Mouse (Mus musculus) heart, postnatal 36 days (tissue): ENCODE results near the gene Bhmt2. TPM values are rescaled to one million over a fixed set of nuclear protein-coding genes. Genes with fewer than 3 reads are reported as not detected.
A peak's percentile ranks its signal among the peaks of the same experiment; 100 is the strongest.

Source experiments
- DNase-seq, 2 experiments: peaks; one replicate each; pipeline ENCODE4 v3.0.0; 2021 to 2022
- intact Hi-C: fragments of 180-260 bp; cut with DNase I; formaldehyde crosslinking; loops from one replicate; pipeline ENCODE4 v1.15.1; 2025
- total RNA-seq, 2 experiments: library from RNA; stranded (reverse); gene quantifications; 2 replicates each; pipeline ENCODE4 v1.2.3; 2021

Bhmt2 gene
- total RNA-seq, 2 experiments from 2014 or later, result not detected

- DNase-seq, result no peak
- intact Hi-C loops, result no loop called here
Observed at GRCm38 (mm10) chr13:93648387-93649130, 25.5 kb downstream of the Bhmt2 start.

- DNase-seq, result no peak
- intact Hi-C loops, result no loop called here
Observed at GRCm38 (mm10) chr13:93639636-93640035, 34.5 kb downstream of the Bhmt2 start.

GRCm38 (mm10) chr13:93637282-93638245 lies 36.5 kb downstream of the Bhmt2 start, which contains the start of gene Bhmt:
Bhmt (minus strand) TSS chr13:93637961.
- intact Hi-C loops, result no loop called here
- no peak for DNase-seq

- intact Hi-C loops, result no loop called here
- DNase-seq, result no peak
Observed at GRCm38 (mm10) chr13:93636561-93636960, 37.5 kb downstream of the Bhmt2 start.

- no peak for DNase-seq
- intact Hi-C loops, result no loop called here
Observed at GRCm38 (mm10) chr13:93632927-93633326, 41.2 kb downstream of the Bhmt2 start.

GRCm38 (mm10) chr13:93630941-93631705 lies 43.0 kb downstream of the Bhmt2 start:
- intact Hi-C loops, result no loop called here
- DNase-seq, result no peak

- intact Hi-C loops, result no loop called here
- DNase-seq, result no peak
Observed at GRCm38 (mm10) chr13:93628861-93629260, 45.2 kb downstream of the Bhmt2 start.

- intact Hi-C loops, result loop anchor here (5.0 to 10.0 kb wide), 7 partner anchors 103 to 860 kb away; partner anchors contain the start of gene Jmy
Observed at GRCm38 (mm10) chr13:93614361-93614948, 59.6 kb downstream of the Bhmt2 start.

GRCm38 (mm10) chr13:93613771-93614170 lies 60.3 kb downstream of the Bhmt2 start:
- no peak for DNase-seq
- intact Hi-C loops, result loop anchor here (2.0 to 10.0 kb wide), 8 partner anchors 104 to 859 kb away; partner anchors contain the start of gene Jmy

More at GRCm38 (mm10) chr13:93614361-93614948, 59.6 kb downstream of the Bhmt2 start:
- DNase-seq, result peak; percentile 23 to 35

- DNase-seq, result peak; percentile 74 to 79
- intact Hi-C loops, result loop anchor here (2.0 to 10.0 kb wide), 8 partner anchors 104 to 858 kb away; partner anchors contain the start of gene Jmy
Observed at GRCm38 (mm10) chr13:93612660-93613607, 61.2 kb downstream of the Bhmt2 start.

- intact Hi-C loops, result no loop called here
Observed at GRCm38 (mm10) chr13:93608476-93608875, 65.6 kb downstream of the Bhmt2 start.

GRCm38 (mm10) chr13:93607701-93608100 lies 66.4 kb downstream of the Bhmt2 start:
- no peak for DNase-seq
- intact Hi-C loops, result no loop called here

More at GRCm38 (mm10) chr13:93608476-93608875, 65.6 kb downstream of the Bhmt2 start:
- DNase-seq, result no peak

GRCm38 (mm10) chr13:93606868-93607578 lies 67.1 kb downstream of the Bhmt2 start:
- DNase-seq, result no peak
- intact Hi-C loops, result no loop called here

Other genes with a start within 250 kb of the Bhmt2 start
- 10 to 100 TPM; 46.3 to 46.7 TPM for gene Jmy, start 174.5 kb downstream of the Bhmt2 start, total RNA-seq
- gene Bhmt, start 36.3 kb downstream of the Bhmt2 start, total RNA-seq, result not detected
- gene Dmgdh, start 131 bp upstream of the Bhmt2 start, total RNA-seq, result not detected
- 1 to 10 TPM; 5.6 to 6.2 TPM for gene Arsb, start 97.3 kb upstream of the Bhmt2 start, total RNA-seq